In genomic region chr19:26612995-26613394, GRCm38 (mm10) we compare ENCODE assay signal across 10 mouse cellular contexts. TPM values are rescaled to one million over a fixed set of nuclear protein-coding genes. Genes with fewer than 3 reads are reported as not detected.
DNase-seq lines count a peak whose midpoint lies in the region; ATAC-seq lines count a peak whose summit lies in the region.
"Had no signal": no experiment of that assay in that cellular context is flagged by ENCODE, and none has a peak within 500 bp of the region (broad histone marks: within the 10 kb centered on the region; RNA-seq: fewer than 3 reads in every experiment).

No protein-coding gene starts in this region.

- H3K4me2 ChIP-seq in heart, embryonic 12.5 days = no peak overlapping the region
- peak overlapping the region; percentile 36; the same call in 1 of the 2 replicates for H3K4me2 ChIP-seq in liver, embryonic 16.5 days (ENCODE audit: low read depth, low read length)

- peaks cover 23% of the 10 kb centered on the region for H3K4me1 ChIP-seq in heart, embryonic 12.5 days (replicated peaks)
- peaks cover 15% of the 10 kb centered on the region for H3K4me1 ChIP-seq in liver, embryonic 16.5 days (ENCODE audit: control insufficient read depth, low read depth, low read length)

- 21% methylated on average over 4 of the region's 4 CpGs for WGBS in heart, embryonic 12.5 days
- 13% methylated on average over 4 of the region's 4 CpGs for WGBS in liver, embryonic 16.5 days (ENCODE audit: insufficient replicate concordance)

- H3K27me3 ChIP-seq in heart, embryonic 12.5 days (replicated peaks) = peaks cover 3% of the 10 kb centered on the region; the same call in 1 of the 2 replicates
- H3K27me3 ChIP-seq in liver, embryonic 16.5 days (ENCODE audit: control insufficient read depth, insufficient read depth, low read depth, low read length) = peaks cover 1% of the 10 kb centered on the region

- peak; percentile 92 for DNase-seq in heart, adult 11 months
- DNase-seq in spleen, postnatal 36 days (ENCODE audit: low spot score in 2 of 2) = peak; percentile 19 to 32
- no peak for DNase-seq in spleen, postnatal 4 days (ENCODE audit: low spot score in 2 of 2)
- no peak for DNase-seq in right cerebral cortex, postnatal 10 days (ENCODE audit: low spot score in 2 of 2)
- DNase-seq in right cerebral cortex, postnatal 36 days (ENCODE audit: low spot score in 2 of 2) = no peak
- DNase-seq: thymus, adult 2 months had no signal

- no peak overlapping the region for H3K9ac ChIP-seq in heart, embryonic 12.5 days
- no peak overlapping the region for H3K9ac ChIP-seq in liver, embryonic 16.5 days (ENCODE audit: low read depth, low read length)

- H3K27ac ChIP-seq in heart, embryonic 12.5 days (ENCODE audit: poor library complexity, severe bottlenecking) = no peak overlapping the region
- no peak overlapping the region; the same call in 1 of the 2 replicates for H3K27ac ChIP-seq in liver, embryonic 16.5 days (ENCODE audit: low read length)
- H3K27ac ChIP-seq: midbrain, embryonic 10.5 days had no signal

- no peak for ATAC-seq in heart, embryonic 12.5 days (ENCODE audit: insufficient number of reproducible peaks, low FRiP score)
- peak; percentile 87 for ATAC-seq in liver, embryonic 16.5 days (ENCODE audit: low read depth)
- no peak for ATAC-seq in cerebellum, adult (ENCODE audit: insufficient number of reproducible peaks, low FRiP score, low TSS enrichment)

- no peaks in the 10 kb centered on the region for H3K9me3 ChIP-seq in heart, embryonic 12.5 days (replicated peaks)
- H3K9me3 ChIP-seq in liver, embryonic 16.5 days (replicated peaks; ENCODE audit: control insufficient read depth, low read length) = no peaks in the 10 kb centered on the region
- H3K9me3 ChIP-seq: midbrain, embryonic 10.5 days had no signal

- no peak overlapping the region for H3K4me3 ChIP-seq in heart, embryonic 12.5 days
- H3K4me3 ChIP-seq in liver, embryonic 16.5 days (ENCODE audit: low read depth, low read length) = no peak overlapping the region
- H3K4me3 ChIP-seq: midbrain, embryonic 10.5 days had no signal

- H3K36me3 ChIP-seq in heart, embryonic 12.5 days = no peaks in the 10 kb centered on the region
- H3K36me3 ChIP-seq in liver, embryonic 16.5 days (ENCODE audit: control insufficient read depth, insufficient read depth) = no peaks in the 10 kb centered on the region
- H3K36me3 ChIP-seq: midbrain, embryonic 10.5 days had no signal

RNA-seq across cellular contexts. Expression of gene Smarca2, which starts 8.1 kb away (rescaled TPM):
- polyA plus RNA-seq in heart, embryonic 12.5 days (2016; fragmentation: Nextera tagmentation; extraction: Ambion mirVana) = 31.0 and 34.1 TPM in 2 replicates
- polyA plus RNA-seq in liver, embryonic 16.5 days (2015; fragmentation: Nextera tagmentation; extraction: Ambion mirVana) = 4.3 and 5.4 TPM in 2 replicates

Comparison
In these comparisons a context has a peak if more than half of its experiments do, and no peak if none do; other contexts are left out.
1. DNase-seq: peak in heart, adult 11 months (single experiment) and spleen, postnatal 36 days (2 of 2); none in spleen, postnatal 4 days (0 of 2), right cerebral cortex, postnatal 10 days (0 of 2) and right cerebral cortex, postnatal 36 days (0 of 2).